Mouse (Mus musculus) thymus, postnatal 36 days (tissue): Measurements from ENCODE around the gene Chrdl2.
"Not testable (repeated sequence)": the region's sequence is repeated elsewhere in the genome, so short reads cannot be mapped to it uniquely, and the experiment has no call there.

Experiments used
- DNase-seq, 2 experiments: peaks; one replicate each; pipeline ENCODE4 v3.0.0; 2022; ENCODE audit warnings: mixed read lengths in 2 of 2

The Chrdl2 gene

GRCm38 (mm10) chr7:100043096-100043495, 37.1 kb downstream of the Chrdl2 start:
- DNase-seq = no peak

- no peak for DNase-seq
Observed at GRCm38 (mm10) chr7:100043605-100044031, 37.6 kb downstream of the Chrdl2 start.

GRCm38 (mm10) chr7:100046486-100046885, 40.5 kb downstream of the Chrdl2 start:
- no peak for DNase-seq

- no peak for DNase-seq
Observed at GRCm38 (mm10) chr7:100051904-100052303, 45.9 kb downstream of the Chrdl2 start.

- DNase-seq = not testable (repeated sequence)
Observed at GRCm38 (mm10) chr7:100052991-100053390, 47.0 kb downstream of the Chrdl2 start.

- no peak for DNase-seq
Observed at GRCm38 (mm10) chr7:100073959-100074358, 68.0 kb downstream of the Chrdl2 start.

GRCm38 (mm10) chr7:100076296-100076695, 70.3 kb downstream of the Chrdl2 start:
- DNase-seq = no peak

GRCm38 (mm10) chr7:100077071-100077470, 71.1 kb downstream of the Chrdl2 start:
- no peak for DNase-seq

- no peak for DNase-seq
Observed at GRCm38 (mm10) chr7:100080087-100080781, 74.3 kb downstream of the Chrdl2 start.

GRCm38 (mm10) chr7:100082836-100083235, 76.9 kb downstream of the Chrdl2 start:
- DNase-seq = no peak

GRCm38 (mm10) chr7:100083812-100084211, 77.8 kb downstream of the Chrdl2 start:
- no peak for DNase-seq
